Mouse (Mus musculus) liver, postnatal 0 days (tissue): ENCODE data around the gene Fbxl13. TPM values are rescaled to one million over a fixed set of nuclear protein-coding genes. Genes with fewer than 3 reads are reported as not detected.
"Not testable (repeated sequence)": the region's sequence is repeated elsewhere in the genome, so short reads cannot be mapped to it uniquely, and the experiment has no call there.

Experiments
- ATAC-seq: fragments of 200-750 bp; cut with Nextera tagmentation; 2 replicates; pipeline ENCODE4 v1.8.0; 2017; ENCODE audit warnings: mild to moderate bottlenecking, moderate library complexity
- DNase-seq: peaks from one replicate; pipeline ENCODE4 v3.0.0-alpha.2; 2016
- H3K27ac ChIP-seq: fragments of 300-500 bp; sonication (generic); 2 replicates; pipeline ENCODE4 v1.5.1; 2014; ENCODE audit warnings: antibody characterized with exemption, moderate library complexity, mild to moderate bottlenecking, low read depth
- H3K27me3 ChIP-seq: fragments of 300-500 bp; sonication (generic); 2 replicates; pipeline ENCODE4 v1.6.1; 2014; ENCODE audit warnings: low read length, control low read depth, mixed read lengths; ENCODE audit not compliant: insufficient read depth
- H3K36me3 ChIP-seq: fragments of 300-500 bp; sonication (generic); replicated peaks from 2 replicates; pipeline ENCODE4 v1.6.1; 2014; ENCODE audit warnings: mild to moderate bottlenecking, control low read depth, low read length, moderate library complexity, mixed read lengths; ENCODE audit not compliant: insufficient read depth
- H3K4me1 ChIP-seq: fragments of 300-500 bp; sonication (generic); 2 replicates; pipeline ENCODE4 v1.6.1; 2014; ENCODE audit warnings: antibody characterized with exemption, mild to moderate bottlenecking, control low read depth; ENCODE audit not compliant: insufficient read depth
- H3K4me2 ChIP-seq: fragments of 300-500 bp; sonication (generic); 2 replicates; pipeline ENCODE4 v1.6.1; 2014; ENCODE audit warnings: low read depth, mild to moderate bottlenecking, low read length, moderate library complexity, mixed read lengths
- H3K4me3 ChIP-seq: fragments of 300-500 bp; sonication (generic); 2 replicates; pipeline ENCODE4 v1.5.1; 2014; ENCODE audit warnings: low read depth, low read length
- H3K9ac ChIP-seq: fragments of 300-500 bp; sonication (generic); replicated peaks from 2 replicates; pipeline ENCODE4 v1.6.1; 2014; ENCODE audit warnings: mild to moderate bottlenecking, moderate library complexity
- H3K9me3 ChIP-seq: fragments of 300-500 bp; sonication (generic); 2 replicates; pipeline ENCODE4 v1.6.1; 2016; ENCODE audit warnings: mild to moderate bottlenecking, control low read depth, low read length, mixed read lengths
- CTCF ChIP-seq: sonication (generic); IDR thresholded peaks from 2 replicates; pipeline ENCODE4 v1.5.1; 2016; ENCODE audit warnings: antibody characterized with exemption, low read depth
- EP300 ChIP-seq: IDR thresholded peaks from 2 replicates; pipeline ENCODE4 v1.6.1; 2016; ENCODE audit warnings: antibody characterized with exemption, low read depth, mild to moderate bottlenecking
- WGBS: fragments of 180-500 bp; shearing (Covaris S2); extraction: QIAGEN DNeasy Blood & Tissue Kit; methylation state at CpG from one replicate; pipeline ENCODE4 v1.1.7; 2014; ENCODE audit not compliant: insufficient replicate concordance; 5-methylcytosine and 5-hydroxymethylcytosine counted together
- polyA plus RNA-seq: library from polyadenylated mRNA; unstranded; fragments of >200 nt; fragmentation: Nextera tagmentation; extraction: Ambion mirVana; gene quantifications from 2 replicates; pipeline ENCODE4 v1.2.1, GENCODE M21; 2015

Fbxl13 gene
- polyA plus RNA-seq, 1 experiment from 2014 or later = 0.09 TPM

DNA sequence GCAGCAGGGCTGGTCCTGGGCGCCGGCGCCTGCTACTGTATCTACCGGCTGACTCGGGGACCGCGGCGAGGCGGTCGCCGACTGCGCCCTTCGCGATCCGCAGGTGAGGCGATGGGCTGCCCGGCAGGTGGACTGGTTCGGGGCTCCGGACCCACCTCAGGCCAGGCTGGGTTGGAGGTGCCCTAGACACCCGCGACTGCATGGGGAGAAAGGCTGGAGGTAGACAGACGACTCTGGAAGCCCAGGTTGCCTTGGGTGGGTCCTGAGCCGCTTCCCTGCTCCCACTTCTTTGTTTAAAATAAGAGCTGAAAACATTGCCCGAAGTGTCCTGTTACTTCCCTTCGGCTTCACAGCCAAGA lies 678 bp upstream of the Fbxl13 start:
- peak overlapping the region; percentile 78 for H3K27ac ChIP-seq
- H3K9me3 ChIP-seq = no peaks in the 10 kb centered on the region
- peak overlapping the region; percentile 83 for H3K9ac ChIP-seq
- peaks cover 22% of the 10 kb centered on the region for H3K4me1 ChIP-seq
- ATAC-seq (no peak), DNase-seq (no peak)
- peak overlapping the region; percentile 95 for H3K4me2 ChIP-seq
- TF ChIP-seq EP300 (no peak), CTCF (no peak)
- peak overlapping the region; percentile 78 for H3K4me3 ChIP-seq
- no peaks in the 10 kb centered on the region; the same call in 1 of the 2 replicates for H3K27me3 ChIP-seq
- H3K36me3 ChIP-seq = peaks cover 18% of the 10 kb centered on the region
- WGBS = 0% methylated on average over 24 of the region's 25 CpGs

DNA sequence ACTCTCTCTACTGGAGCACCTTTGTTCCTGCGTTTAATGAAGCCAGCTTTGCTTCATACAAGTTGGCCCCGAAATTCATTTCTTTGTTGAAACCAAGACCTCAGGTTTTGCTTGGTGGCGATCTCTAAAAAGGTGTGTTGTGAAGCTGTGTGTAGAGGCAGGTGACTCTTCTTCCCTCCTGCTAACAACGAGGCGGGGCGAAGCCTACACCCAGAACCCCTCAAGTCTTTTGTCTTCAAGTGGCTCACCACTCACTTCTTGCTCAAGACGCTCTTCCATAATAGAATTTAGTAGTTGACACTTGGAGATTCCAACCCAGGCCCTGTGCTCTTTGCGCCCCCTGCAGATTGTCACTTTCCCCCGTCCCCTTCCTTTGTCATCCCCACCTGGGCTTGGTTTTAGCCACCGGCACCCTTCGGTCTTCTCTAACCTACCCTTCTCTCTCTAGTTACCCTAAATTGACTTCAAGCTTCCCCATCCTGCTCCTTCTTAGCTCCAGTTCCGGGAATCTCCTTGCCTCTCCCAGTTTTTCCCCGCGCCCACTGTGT lies 469 bp downstream of the Fbxl13 start:
- H3K36me3 ChIP-seq = peaks cover 12% of the 10 kb centered on the region
- H3K27me3 ChIP-seq = no peaks in the 10 kb centered on the region; the same call in 1 of the 2 replicates
- TF ChIP-seq EP300 = no peak
- peak; percentile 30 for TF ChIP-seq CTCF
- H3K9me3 ChIP-seq = no peaks in the 10 kb centered on the region
- no peak for DNase-seq
- WGBS = 24% methylated on average over 14 of the region's 14 CpGs
- peak overlapping the region; percentile 95 for H3K4me2 ChIP-seq
- H3K27ac ChIP-seq = no peak overlapping the region
- no peak for ATAC-seq
- peaks cover 22% of the 10 kb centered on the region for H3K4me1 ChIP-seq
- no peak overlapping the region for H3K9ac ChIP-seq
- peak overlapping the region; percentile 78; the same call in 1 of the 2 replicates for H3K4me3 ChIP-seq

DNA sequence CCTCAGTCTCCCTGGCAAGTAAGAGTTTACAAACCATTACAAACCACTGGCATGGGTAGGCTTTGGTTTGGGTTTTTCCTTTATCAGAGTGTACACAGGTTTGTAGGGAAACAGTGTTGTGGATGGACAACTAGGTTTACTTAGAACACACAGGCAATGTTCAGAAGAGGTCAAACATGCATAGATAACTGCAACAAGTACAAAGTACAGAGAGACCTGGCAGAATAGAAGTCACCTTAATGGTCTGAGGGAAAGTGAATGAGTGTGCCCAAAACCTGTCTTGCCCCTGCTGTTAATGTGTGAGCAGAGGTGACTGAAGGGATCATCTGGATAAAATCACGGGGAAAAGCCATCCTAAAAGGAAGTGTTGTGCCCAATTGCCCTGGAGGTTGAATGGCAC lies 1.8 kb downstream of the Fbxl13 start:
- peak; percentile 20 for ATAC-seq
- Histone ChIP-seq H3K36me3 (peaks cover 2% of the 10 kb centered on the region), H3K9me3 (no peaks in the 10 kb centered on the region), H3K4me1 (peaks cover 22% of the 10 kb centered on the region), H3K27ac (peak overlapping the region; percentile 66), H3K4me3 (no peak overlapping the region), H3K4me2 (peak overlapping the region; percentile 13; the same call in 1 of the 2 replicates), H3K27me3 (no peaks in the 10 kb centered on the region; the same call in 1 of the 2 replicates), H3K9ac (no peak overlapping the region)
- 17% methylated on average over 1 of the region's 1 CpGs for WGBS
- no peak for TF ChIP-seq CTCF
- no peak for TF ChIP-seq EP300
- no peak for DNase-seq

DNA sequence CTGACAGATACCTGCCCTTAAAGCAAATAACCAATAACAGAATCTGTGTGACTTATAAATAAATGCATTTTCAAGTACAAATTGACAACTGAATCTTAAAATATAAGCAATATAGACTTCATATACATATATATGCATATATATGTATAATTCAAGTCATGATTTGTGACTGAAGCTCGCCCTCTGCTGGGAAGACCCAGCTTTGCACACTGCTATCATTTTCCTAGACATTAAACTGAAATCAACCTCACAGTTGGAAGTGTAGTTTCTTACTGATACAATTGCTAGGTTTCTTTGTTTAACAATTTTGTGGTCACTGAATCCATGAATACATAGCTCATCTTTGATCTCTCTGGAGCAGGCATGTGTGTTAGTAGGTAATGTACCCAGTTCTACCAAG lies 4.5 kb downstream of the Fbxl13 start:
- Histone ChIP-seq H3K36me3 (no peaks in the 10 kb centered on the region), H3K4me1 (peaks cover 13% of the 10 kb centered on the region; the same call in 1 of the 2 replicates), H3K4me3 (no peak overlapping the region), H3K9me3 (no peaks in the 10 kb centered on the region), H3K27me3 (no peaks in the 10 kb centered on the region; the same call in 1 of the 2 replicates), H3K27ac (no peak overlapping the region), H3K9ac (no peak overlapping the region), H3K4me2 (no peak overlapping the region)
- TF ChIP-seq EP300 (no peak), CTCF (peak; percentile 75)
- peak; percentile 56 for DNase-seq
- ATAC-seq = no peak
- WGBS = 0% methylated on average over 1 of the region's 1 CpGs

DNA sequence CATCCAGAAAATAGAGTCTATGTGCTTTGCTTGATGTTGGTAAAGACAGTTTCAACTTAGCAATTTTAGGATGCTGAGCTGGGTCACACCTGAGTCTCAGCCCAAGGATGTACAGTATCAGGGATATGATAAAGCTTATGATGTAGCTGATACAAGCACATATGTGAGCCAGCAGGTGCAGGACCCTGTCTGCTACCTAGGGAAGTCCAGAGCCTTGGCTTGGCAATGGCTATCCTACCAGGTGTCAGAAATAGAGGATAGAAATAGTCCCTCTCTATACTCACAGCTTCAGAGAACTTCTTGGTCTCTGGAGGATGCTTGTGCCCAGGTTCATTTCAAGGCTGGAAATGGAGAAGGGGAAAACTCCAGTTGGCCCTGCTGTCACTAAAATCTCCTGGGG lies 19.5 kb downstream of the Fbxl13 start:
- no peak overlapping the region for H3K27ac ChIP-seq
- no peak for TF ChIP-seq EP300
- TF ChIP-seq CTCF = no peak
- no peaks in the 10 kb centered on the region for H3K4me1 ChIP-seq
- no peak overlapping the region for H3K4me3 ChIP-seq
- ATAC-seq (no peak), DNase-seq (no peak)
- no peaks in the 10 kb centered on the region for H3K36me3 ChIP-seq
- no peak overlapping the region for H3K4me2 ChIP-seq
- H3K9me3 ChIP-seq = no peaks in the 10 kb centered on the region
- H3K9ac ChIP-seq = no peak overlapping the region
- H3K27me3 ChIP-seq = no peaks in the 10 kb centered on the region

DNA sequence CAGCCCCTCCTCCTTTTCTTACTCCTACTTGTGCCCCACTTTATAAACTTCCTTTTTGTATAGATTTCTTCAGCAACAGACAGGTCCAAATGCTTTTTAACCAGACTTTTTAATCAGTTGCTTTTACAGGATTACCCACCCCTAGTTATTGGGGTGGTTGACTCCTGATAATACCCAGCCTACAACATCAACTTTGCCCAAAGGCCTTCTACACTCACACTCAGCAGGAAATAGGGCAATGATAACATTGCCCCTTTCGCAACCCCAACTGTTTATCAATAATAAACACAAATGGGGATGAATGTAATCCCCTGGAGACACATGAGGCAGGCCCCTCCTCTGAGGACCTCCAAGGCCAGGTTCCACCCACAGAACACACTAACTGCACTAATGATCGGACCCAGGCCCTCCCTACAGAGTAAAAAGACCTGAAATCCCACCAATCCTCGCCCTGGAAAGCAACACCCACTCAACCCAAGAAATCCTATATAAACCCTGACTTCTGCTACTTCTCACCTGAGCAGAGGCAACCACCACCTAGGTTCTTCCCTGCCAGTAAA lies 28.9 kb downstream of the Fbxl13 start:
- Histone ChIP-seq H3K9ac (no peak overlapping the region), H3K27me3 (no peaks in the 10 kb centered on the region), H3K9me3 (no peaks in the 10 kb centered on the region), H3K4me1 (no peaks in the 10 kb centered on the region), H3K27ac (no peak overlapping the region), H3K4me3 (no peak overlapping the region), H3K4me2 (no peak overlapping the region), H3K36me3 (no peaks in the 10 kb centered on the region)
- 54% methylated on average over 3 of the region's 3 CpGs for WGBS
- TF ChIP-seq EP300 (no peak), CTCF (no peak)
- no peak for ATAC-seq
- no peak for DNase-seq

DNA sequence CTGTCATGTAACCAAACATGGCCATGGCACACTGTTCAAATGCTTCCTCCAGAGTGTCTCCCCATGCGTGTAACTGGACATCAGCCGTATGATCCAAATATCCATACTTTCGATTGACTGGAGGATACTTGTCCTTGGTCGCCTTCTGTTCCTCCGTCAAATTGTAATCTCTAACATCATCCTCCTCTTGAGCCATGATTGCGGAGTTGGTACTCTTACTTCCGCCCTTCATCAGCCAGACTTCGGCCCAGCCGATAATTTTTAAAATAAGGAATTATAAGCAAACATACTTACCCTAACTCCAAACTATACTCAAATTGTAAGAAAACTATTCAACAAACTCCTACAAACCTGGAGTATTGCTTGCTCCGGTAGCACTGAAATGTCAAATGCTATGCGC lies 31.1 kb downstream of the Fbxl13 start:
- not testable (repeated sequence) for DNase-seq

More for the DNA sequence above, 31.1 kb downstream of the Fbxl13 start:
- H3K27ac ChIP-seq, H3K9ac ChIP-seq, ATAC-seq, H3K4me1 ChIP-seq, H3K4me3 ChIP-seq, H3K9me3 ChIP-seq, H3K36me3 ChIP-seq, H3K27me3 ChIP-seq, H3K4me2 ChIP-seq: not testable (repeated sequence)
- 89% methylated on average over 11 of the region's 11 CpGs for WGBS
